Mouse (Mus musculus) adrenal gland, adult (tissue): ENCODE measurements around the gene Prpf8.
A peak's percentile ranks its signal among the peaks of the same experiment; 100 is the strongest.
"Not testable (repeated sequence)": the region's sequence is repeated elsewhere in the genome, so short reads cannot be mapped to it uniquely, and the experiment has no call there.

Experiments used
- DNase-seq, 2 experiments: peaks; one replicate each; pipeline ENCODE4 v3.0.0; 2022 to 2023; ENCODE audit warnings: low spot score in 1 of 2; ENCODE audit not compliant: inconsistent age in 2 of 2

Gene Prpf8

GRCm38 (mm10) chr11:75486601-75487285, at the start of gene Prpf8:
Gene Prpf8 (plus strand): TSS chr11:75486816.
- peak; percentile 97 to 100 for DNase-seq

GRCm38 (mm10) chr11:75438194-75438593, 48.4 kb upstream of the Prpf8 start:
- DNase-seq: peak in 1 of 2 experiments; percentile 75

GRCm38 (mm10) chr11:75438804-75439203, 47.8 kb upstream of the Prpf8 start:
- no peak for DNase-seq

GRCm38 (mm10) chr11:75439363-75439762, 47.3 kb upstream of the Prpf8 start, which contains the start of gene Serpinf2:
Gene Serpinf2 (minus strand): TSS chr11:75439591.
- no peak for DNase-seq

- no peak for DNase-seq
Observed at GRCm38 (mm10) chr11:75439951-75440350, 46.7 kb upstream of the Prpf8 start.

GRCm38 (mm10) chr11:75441034-75441433, 45.6 kb upstream of the Prpf8 start:
- no peak for DNase-seq

- DNase-seq: no peak
Observed at GRCm38 (mm10) chr11:75441601-75442000, 45.0 kb upstream of the Prpf8 start.

GRCm38 (mm10) chr11:75443711-75444110, 42.9 kb upstream of the Prpf8 start:
- DNase-seq: no peak

- DNase-seq: no peak
Observed at GRCm38 (mm10) chr11:75448575-75448974, 38.0 kb upstream of the Prpf8 start.

- DNase-seq: no peak
Observed at GRCm38 (mm10) chr11:75449695-75450094, 36.9 kb upstream of the Prpf8 start.

GRCm38 (mm10) chr11:75450304-75450908, 36.2 kb upstream of the Prpf8 start:
- DNase-seq: no peak

GRCm38 (mm10) chr11:75450936-75451335, 35.7 kb upstream of the Prpf8 start:
- no peak for DNase-seq

- no peak for DNase-seq
Observed at GRCm38 (mm10) chr11:75452081-75452480, 34.5 kb upstream of the Prpf8 start.

- DNase-seq: no peak
Observed at GRCm38 (mm10) chr11:75452812-75453557, 33.6 kb upstream of the Prpf8 start.

- DNase-seq: peak; percentile 90 to 96
Observed at GRCm38 (mm10) chr11:75453991-75454930, 32.4 kb upstream of the Prpf8 start, which contains the start of gene Wdr81. Gene Wdr81 (minus strand): TSS chr11:75454717.

GRCm38 (mm10) chr11:75455041-75455736, 31.4 kb upstream of the Prpf8 start:
- DNase-seq: no peak

GRCm38 (mm10) chr11:75455971-75456370, 30.6 kb upstream of the Prpf8 start:
- not testable (repeated sequence) for DNase-seq

- DNase-seq: no peak
Observed at GRCm38 (mm10) chr11:75456440-75456871, 30.2 kb upstream of the Prpf8 start.

GRCm38 (mm10) chr11:75458169-75458568, 28.4 kb upstream of the Prpf8 start:
- DNase-seq: peak in 1 of 2 experiments; percentile 80

- DNase-seq: peak in 1 of 2 experiments; percentile 79
Observed at GRCm38 (mm10) chr11:75458628-75459041, 28.0 kb upstream of the Prpf8 start.
